Mouse (Mus musculus) cerebellum, postnatal 36 days (tissue): ENCODE measurements around the gene Alkbh3.

Experiments used
- DNase-seq, 2 experiments: peaks; one replicate each; pipeline ENCODE4 v3.0.0; 2021 to 2022; ENCODE audit warnings: mixed read lengths in 2 of 2

The Alkbh3 gene

DNA sequence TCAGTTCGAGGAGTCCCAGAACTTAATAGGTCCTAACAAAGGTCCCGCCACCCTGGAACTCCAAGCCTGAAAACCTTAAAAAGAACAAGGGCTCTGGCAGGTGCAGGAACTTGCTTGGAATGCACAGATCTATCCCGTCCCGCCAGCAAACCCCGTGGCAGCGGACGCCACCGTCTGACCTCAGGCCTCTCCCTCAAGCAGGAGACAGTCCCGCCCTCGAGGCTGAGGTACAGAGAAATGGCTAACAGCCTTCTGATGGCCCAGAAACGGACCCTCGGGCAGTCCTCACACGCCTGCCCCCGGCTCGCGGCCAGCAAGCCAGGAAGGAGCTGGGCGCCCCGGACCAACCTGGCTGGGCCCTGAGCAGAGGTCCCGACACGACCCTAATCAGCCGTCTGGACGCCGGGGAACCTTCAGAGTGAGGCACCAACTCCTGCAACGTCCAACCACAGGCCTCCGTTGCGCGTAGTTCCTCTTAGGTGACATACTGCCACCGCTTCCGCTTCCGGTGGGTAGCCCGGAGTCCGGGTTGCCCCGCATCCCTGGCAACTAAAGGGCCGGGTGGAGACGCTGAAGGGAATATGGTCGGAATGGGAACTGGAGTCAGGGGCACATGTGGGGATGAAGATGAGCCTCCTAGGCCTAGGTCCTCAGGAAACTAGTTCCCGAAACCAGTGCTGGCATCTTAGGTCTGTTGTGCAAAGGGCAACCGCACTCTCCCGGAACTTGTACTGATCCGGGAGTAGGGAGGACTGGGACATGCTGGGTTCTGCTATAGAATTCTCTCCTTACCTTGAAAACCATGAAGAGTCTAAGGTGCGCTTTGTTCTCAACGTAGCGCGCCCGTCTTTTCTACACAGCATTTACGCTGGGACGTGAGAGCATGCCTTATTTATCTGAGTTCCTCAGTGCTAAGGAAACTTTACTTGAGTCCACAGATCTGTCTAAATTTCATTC lies at the start of gene Alkbh3:
Gene Alkbh3 (minus strand): TSS at position 473 of the 957 bp plus-strand sequence.
- peak; percentile 94 to 97 for DNase-seq

DNA sequence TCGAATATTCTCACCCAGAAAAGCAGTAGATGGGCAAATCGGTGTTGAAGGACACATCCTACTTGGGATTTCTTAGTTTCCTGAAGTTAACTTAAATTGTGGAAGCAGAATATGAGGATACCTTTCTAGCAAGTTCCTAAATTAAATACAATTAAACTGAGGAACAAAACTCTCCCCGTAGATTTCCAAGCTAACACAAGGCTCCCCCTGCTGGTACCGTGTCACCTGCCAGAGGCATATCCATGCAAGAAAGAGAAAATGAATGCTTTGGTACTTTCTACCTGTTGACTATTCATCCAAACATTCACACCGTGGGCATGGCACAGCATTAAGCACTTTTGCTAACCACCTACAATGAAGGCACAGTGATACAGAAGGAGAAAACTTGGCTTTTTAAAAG lies 48.9 kb upstream of the Alkbh3 start:
- DNase-seq, result peak; percentile 19 to 33

DNA sequence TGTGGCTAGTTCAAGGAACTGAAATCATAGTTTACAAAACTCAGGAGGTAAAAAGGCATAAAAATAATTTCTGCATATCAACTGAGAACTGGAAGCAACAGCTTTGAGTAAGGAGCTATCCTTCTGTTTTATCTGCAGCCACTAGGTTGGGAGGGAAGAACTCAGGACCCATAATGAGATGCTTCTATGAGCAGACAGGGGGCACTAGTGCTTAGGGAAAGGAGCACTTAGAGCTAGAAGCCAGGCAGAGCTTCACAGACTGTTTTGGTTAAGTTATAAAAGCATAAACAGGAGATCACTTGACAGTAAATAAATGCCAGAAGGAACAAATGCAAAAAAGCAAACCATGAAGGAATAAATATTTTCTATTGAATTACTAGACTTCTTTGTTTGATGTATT lies 44.2 kb upstream of the Alkbh3 start:
- DNase-seq, result peak; percentile 34 to 53

DNA sequence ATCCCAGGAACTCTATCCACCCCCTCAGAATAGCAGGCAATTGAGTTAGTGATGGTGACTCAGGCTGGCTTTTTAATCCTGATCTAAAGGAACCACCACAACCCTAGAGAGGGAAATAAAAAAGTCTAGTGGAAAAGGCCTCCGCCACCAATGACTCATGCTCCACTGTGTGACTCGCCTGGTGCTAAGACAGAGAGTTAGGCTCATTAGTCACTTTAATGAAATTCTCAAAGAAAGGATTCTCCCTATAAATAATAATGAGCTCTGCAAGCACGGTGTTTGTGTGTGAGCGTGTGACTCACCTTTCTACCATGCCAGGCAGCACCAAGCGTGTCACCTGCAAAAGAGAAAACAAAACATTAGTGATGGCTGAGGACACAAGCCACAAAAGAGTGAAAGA lies 41.3 kb upstream of the Alkbh3 start:
- no peak for DNase-seq

DNA sequence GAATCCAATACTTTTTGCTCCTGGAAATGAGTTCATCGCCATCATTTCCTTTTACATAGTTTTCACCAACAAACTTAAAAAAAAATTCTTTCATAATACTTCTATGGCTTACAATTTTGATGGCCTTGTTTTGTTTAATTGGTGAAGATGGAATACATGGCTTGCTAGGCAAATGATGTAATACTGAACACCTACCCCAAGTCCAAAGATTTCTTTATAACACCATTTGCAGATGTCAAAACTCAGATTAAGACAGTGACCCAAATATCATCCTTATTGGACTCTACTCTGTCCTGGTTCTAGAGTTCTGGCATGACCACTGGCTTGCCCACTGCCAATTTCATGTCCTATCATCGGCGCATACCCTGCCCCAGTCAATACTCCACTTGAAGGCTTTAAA lies 40.3 kb upstream of the Alkbh3 start:
- no peak for DNase-seq

DNA sequence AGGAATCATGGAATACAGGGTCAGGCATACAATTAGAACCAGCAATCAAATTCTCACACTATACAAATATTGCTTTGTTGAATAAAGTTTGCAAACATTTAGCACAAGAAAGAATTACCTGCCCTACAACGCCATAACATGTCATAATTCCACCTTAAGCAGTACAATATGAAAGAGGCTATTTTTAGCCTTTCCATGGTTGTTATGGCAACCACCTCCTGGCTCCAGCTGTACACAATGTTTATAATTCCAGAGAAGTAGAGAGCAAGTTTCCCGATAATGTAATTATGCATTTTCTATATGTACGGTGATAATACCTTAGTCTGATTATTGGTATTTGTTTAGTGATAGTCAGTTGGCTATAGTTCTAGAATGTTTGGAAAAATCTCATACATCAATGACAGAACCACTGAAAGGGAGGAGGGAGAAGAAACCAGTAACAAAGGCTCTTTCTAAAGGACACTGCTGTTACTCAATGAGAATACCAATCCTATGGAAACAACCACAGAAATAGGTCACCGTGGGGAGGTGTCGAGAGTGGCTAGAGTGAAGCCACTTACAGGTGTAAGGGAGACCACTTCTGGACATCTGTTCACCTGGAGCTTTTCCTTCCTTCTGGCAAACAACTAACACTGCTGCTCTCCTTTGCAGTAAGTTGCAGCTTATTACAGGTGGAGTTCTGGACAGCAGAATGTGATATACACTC lies 39.0 kb upstream of the Alkbh3 start:
- no peak for DNase-seq

DNA sequence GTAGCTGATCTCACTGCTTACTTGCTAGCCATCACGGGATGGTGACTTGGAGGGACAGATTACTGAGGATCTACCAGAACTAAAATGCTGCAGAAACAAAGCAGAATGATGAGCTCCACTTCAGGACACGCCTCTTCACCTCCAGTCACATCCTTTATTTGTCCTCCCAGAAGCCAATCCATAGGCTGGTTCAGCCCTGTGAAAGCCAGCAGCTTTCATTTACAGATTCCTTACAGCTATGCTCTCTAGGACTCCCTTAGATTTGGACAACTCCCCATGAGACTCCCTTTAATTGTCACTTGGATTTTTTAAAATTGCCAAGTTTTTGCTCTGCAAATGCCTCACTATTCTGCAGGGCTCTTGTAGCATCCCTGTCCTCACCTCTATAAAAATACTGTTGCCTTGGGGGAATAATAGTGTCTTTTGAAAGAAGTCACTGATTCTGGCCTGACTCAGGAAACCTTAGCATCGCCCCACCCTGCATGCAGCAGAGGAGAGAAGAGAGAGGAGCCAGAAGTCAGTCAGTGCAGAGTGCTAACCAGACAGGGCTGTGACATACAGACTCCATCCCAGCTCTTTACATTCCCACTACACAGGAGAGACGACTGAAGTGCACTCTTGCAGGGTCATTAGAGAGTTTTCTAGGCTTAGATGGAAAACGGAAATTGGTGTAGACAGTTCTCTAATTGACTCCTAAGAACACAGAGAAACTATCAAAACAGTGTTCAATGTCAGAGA lies 38.3 kb upstream of the Alkbh3 start:
- no peak for DNase-seq

DNA sequence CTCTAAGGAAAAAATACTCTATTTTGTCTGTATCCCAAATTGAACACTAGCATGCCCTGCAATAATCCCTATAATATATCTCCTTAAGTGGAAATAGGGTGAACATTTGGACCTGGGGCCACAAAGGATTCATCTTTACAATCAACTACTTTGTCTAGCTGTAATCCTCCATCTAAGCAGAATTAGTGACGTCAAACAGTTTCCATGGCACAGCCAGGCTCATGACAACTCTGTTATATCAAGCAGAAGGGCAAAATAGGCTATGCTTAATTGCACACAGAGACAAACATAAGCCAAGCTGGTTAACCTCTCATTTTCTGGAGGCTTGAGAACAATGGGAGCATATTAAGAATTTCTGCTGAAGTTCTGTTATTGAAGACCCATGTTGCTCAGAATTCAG lies 37.7 kb upstream of the Alkbh3 start:
- no peak for DNase-seq

DNA sequence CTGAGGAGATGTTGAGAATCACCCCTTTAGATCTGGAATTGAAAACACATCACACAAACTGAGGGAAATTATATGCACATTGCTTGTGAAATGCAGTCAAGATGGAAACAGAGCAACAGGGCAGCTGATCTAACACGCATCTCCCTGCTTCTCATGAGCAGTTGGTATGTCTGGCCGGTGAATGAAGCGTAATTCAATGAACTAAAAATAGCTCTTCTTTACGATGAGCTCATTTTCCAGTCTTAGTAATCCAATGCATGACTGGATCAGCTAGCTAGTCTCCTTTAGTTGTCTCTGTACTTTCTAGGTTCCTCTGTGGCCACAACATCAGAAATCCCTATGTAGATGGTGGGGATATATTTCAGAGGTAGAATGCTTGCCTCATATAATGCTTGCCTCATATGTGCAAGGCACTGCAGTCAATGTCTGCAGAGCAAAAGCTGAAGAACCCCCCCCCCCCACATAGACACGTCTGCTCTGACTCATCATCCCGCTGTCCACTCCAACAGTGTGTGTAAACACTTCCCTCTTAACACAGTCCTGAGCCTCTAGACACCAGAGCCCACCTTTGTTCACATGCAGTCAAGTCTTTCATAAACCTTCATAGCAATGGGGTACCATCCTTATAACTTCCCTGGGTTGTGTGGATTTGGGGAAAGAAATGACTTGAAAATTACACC lies 34.9 kb upstream of the Alkbh3 start:
- DNase-seq, result peak in 1 of 2 experiments; percentile 41

DNA sequence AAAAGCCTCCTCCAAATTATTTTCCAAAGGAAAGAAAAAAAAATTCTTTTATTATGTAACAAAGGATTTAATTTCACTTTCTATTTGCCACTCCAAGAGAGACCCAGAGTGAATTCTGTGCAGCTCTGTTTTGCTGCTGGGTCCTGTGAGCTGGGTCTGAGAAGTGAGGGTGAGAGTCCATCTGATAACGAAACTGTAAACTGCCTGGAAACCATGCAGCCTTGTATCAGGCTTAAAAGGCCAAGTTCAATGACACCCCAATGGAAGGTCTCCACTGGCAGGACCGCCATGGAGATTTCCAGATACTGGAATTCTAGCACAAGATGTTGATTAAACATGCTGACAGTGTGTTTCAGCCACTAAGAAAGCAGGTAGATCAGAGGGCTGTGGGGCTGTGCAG lies 33.6 kb upstream of the Alkbh3 start:
- no peak for DNase-seq

DNA sequence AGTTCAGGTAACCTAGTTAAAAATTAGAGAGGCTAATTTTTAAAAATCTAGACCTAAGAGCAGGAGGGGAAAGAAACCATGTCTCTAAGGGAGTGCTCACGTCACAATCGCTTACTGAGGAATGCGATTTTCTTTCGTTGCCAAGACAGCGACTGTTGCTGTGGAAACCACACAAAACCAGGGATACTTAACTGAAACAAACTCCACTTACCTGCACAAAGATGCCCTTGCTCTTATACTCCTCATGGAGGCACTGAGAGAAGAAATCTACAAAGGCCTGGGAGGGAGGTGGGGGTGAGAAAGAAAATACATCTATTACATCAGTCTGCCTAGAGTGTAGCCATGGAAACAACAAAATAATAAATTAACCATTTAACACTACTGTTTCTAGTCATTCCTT lies 33.1 kb upstream of the Alkbh3 start:
- no peak for DNase-seq

DNA sequence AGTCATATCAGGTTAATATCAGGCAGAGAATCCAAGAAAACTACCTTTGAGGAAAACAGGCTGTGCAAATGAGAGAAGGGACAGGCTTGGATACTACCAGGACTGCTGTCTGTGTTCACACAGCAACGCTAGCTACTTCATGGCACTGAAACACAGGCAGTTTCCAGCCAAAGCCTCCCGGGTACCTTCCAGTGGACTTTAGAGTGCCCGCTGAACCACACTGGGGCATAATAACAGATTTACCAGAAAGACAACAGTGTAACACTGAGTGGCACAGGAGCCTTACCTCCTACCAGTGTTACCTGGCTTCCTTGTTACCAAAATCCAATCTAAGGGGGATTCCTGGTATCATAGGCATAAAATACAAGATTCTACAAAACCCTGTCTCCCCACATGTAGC lies 31.9 kb upstream of the Alkbh3 start:
- no peak for DNase-seq

DNA sequence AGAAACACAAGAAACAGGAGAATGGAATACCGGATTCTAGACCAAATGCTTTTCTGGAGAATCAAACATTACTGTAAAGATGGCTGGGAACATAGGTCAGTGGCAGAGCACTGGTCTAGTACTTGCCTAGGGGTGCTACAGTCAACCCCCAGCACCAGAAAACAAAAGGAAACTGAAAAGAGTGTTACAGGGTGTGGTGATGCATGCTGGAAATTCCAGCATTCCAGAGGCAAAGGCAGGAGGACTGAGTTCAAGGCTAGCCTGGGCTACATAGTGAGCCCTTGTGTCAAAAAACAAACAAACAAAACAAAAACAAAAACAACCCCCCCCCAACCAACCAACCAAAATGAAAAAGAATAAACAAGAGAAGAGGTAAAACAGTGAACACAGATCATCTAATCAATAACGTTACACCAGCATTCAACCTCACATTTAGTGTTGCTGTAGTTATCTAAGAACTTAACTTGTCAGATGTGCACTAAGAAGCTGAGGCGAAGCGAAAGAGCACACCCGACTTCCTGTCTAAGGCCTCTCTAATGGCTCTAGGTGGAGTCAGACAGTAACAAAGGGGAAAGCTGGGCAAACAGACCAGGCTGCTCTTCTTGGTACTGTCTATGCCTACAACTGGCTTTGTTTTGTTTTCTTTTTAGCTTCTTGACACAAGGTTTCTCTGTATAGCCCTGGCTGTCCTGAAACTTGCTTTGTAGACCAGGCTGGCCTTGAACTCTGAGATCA lies 30.0 kb upstream of the Alkbh3 start:
- no peak for DNase-seq

DNA sequence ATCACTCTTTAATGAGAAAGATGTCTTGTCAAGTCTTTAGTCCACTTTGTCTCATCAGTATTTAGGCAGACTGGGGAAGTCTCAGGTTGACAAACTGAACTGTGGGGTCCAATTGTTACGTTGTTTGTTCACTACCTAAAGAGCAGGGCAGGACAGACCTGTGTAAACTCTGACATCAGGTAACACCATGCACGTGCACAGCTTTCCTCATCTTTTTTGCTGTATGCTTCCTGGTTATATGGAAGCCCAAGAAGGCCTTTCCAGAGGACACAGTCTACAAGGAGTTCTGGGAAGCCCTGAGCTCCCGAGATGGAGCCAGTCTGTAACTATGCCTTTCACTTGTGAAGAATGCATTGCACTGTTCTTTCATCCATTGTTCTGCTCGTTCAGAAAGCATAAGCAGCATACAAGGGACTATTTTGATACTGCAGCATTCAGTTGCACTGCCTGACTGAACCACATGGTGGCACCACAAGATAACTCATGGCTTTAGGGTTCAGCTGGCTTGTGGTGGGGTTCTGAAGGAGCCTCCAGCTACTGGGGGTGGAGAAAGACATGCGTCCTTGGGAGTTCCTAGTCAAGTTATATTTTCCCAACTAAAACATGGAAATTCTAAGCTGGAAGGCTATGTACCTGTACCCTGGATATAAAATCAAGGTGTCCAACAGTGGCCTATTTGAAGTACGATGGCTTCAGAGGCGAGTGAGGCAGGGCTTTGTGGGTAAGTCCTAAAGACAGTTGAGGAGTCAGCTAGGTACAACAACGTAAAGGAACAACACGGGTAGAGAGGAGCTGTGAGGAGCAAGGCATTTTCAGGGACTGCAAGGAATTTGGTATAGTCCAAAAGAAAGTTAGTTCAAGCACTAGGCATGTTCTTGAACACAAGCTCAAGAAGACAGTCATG lies 25.1 kb upstream of the Alkbh3 start:
- DNase-seq, result peak; percentile 85 to 91

DNA sequence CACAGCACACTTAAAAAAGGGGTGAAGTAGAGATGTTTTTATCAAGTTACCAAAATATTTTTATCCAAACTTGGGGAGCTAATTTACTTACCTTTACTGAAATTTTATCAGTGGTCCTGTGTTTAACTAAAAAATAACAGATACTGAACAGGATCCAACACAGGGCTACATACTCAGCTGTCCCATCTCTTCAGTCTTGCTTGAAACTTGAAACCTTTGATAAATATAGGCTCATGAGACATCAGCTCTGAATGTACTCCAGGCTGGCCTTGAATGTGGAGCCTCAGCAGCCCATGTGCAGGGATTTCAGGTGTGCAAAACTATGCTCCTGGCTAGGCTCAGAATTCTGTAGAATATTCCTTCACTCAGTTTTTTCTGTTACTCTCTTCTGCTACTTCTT lies 20.0 kb upstream of the Alkbh3 start:
- DNase-seq, result no peak

DNA sequence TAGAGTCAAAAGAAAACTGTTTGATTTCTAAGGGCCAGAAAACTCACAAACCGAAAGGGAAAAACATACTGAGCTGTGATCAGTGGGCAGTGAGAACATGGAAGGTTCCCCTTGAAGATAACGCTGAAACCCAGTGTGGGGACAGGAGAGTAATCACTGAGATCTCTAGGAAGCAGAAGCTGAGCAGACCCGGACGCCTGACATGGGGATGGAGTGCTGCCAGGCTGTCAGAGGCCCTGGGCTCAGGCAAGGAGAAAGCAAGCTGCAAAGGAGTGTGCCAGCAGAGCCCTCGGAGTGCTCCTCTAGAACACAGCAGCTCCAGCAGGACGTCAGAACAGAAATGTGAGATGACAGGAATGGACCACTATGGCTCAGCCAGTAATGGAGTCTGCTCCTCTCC lies 14.0 kb upstream of the Alkbh3 start:
- no peak for DNase-seq

DNA sequence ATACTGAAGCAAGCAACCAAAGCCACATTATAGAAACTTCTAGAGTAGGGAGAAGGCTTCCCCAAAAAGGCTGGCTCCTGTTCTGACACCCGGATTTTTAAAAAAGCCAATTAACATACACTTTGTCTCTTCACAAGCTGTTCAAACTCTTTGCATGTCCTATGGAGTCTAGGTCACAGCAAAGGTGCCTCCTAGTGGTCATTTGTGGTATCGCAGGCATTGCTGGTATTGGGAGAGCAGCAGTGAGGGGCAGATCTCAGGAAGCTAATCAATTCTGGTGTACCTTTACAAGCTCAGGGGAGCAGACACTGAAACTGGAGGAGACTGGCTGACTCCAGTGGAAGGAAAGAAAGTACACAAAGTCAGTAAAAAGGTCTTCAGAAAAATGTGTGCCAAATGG lies 8.3 kb downstream of the Alkbh3 start:
- peak; percentile 86 to 93 for DNase-seq

DNA sequence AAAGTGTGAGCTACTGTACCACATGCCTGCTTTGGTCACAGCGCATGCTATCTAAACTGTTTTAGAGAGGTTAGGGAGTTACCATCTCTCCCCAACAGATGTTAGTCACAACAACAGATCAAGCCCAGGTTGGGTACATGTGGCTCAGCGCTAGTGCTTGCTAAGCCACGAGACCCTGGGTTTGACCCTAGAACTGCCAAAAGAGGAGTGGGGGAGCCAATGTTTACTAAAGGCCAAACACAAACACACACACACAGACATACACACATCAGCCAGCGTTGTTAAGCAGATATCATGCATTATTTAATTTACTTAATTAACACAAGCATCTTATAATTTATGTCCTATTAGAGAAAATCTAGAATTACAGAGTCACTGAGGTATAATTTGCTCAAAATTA lies 8.7 kb downstream of the Alkbh3 start:
- DNase-seq, result no peak

DNA sequence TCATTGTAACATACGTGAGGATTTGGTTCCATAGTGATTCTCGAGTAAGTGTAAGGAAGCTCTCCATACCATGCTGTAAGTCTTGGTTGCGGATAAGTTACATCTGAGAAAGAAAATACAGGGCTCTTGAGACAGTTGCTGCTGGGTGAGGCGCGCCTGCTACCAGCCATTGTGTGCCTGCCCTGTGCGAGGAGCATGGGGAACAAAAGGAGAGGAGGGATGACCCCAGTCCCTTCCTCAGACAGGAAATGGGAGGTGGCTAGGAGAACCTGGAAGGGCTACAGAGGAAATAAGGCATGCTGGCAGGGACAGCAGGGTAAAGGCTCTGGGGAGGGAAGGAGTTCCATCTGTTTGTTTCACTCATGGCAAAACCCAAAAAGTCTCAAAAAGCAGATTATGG lies 9.2 kb downstream of the Alkbh3 start:
- DNase-seq, result no peak

DNA sequence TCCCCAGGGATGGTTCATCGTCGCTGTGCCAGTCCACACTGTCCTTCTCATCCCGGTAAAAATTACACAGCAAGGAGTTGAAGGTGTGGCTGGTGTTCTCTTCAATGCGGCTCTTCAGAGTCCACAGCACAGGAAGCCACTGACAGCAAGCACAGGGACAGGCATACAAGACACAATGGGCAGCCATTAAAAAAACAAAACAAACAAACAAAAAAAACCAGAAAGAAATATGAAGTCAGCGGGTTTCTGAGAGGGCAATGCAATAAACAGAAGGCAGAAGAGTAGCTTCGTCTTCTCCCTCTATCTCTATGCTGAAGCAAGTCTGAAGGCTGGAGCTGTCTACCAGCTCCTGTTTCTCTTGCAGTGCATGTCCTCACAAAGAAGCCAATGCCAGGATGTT lies 14.4 kb downstream of the Alkbh3 start, which contains the start of gene Gm27027:
Gene Gm27027 (minus strand): TSS at position 101 of the 400 bp plus-strand sequence.
- no peak for DNase-seq

DNA sequence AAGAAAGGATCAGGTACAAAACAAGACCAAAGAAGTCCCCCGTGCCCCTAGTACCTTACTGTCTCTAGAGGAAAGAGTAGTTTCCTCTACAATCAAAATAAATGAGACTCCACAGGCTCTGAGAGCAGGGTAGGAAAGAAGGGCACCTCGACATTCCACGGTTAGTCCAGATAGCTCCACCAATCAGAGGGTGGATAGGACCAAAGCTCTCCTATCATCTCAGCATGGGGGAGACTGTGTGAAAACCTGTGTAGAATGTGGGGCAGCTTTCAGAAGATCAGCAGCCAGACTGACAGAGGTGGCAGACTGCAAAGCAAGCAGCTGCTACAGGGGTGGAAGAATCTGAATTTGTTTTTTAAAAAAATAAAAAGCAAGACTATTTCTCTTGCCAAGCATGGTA lies 17.8 kb downstream of the Alkbh3 start:
- DNase-seq, result no peak
